Comparison of ENCODE assay signal across 17 mouse cellular contexts in genomic region chr3:41234994-41235393, GRCm38 (mm10).
A peak's percentile ranks its signal among the peaks of the same experiment; 100 is the strongest.
DNase-seq lines count a peak whose midpoint lies in the region; ATAC-seq and TF ChIP-seq lines count a peak whose summit lies in the region.
"Had no signal": no experiment of that assay in that cellular context is flagged by ENCODE, and none has a peak within 500 bp of the region (broad histone marks: within the 10 kb centered on the region; RNA-seq: fewer than 3 reads in every experiment).

No protein-coding gene starts in this region.

- no peak overlapping the region; the same call in 1 of the 2 replicates for H3K4me2 ChIP-seq in intestine, embryonic 15.5 days (replicated peaks)
- H3K4me2 ChIP-seq in intestine, postnatal 0 days (replicated peaks; ENCODE audit: low read depth), result no peak overlapping the region
- H3K4me2 ChIP-seq in heart, embryonic 12.5 days, result peak overlapping the region; percentile 32
- H3K4me2 ChIP-seq: hindbrain, embryonic 12.5 days; limb, embryonic 15.5 days; midbrain, embryonic 11.5 days; neural tube, embryonic 13.5 days had no signal

- H3K4me1 ChIP-seq in intestine, embryonic 15.5 days (replicated peaks), result no peaks in the 10 kb centered on the region
- H3K4me1 ChIP-seq in intestine, postnatal 0 days (replicated peaks; ENCODE audit: control insufficient read depth, insufficient read depth, low read length), result no peaks in the 10 kb centered on the region
- H3K4me1 ChIP-seq in MEL (ENCODE audit: control insufficient read depth in 1 of 2, insufficient read depth in 2 of 2, low read length in 2 of 2), result no peaks in the 10 kb centered on the region
- peaks cover 8% of the 10 kb centered on the region for H3K4me1 ChIP-seq in heart, embryonic 12.5 days (replicated peaks)
- H3K4me1 ChIP-seq: hindbrain, embryonic 12.5 days; limb, embryonic 15.5 days had no signal

- TF ChIP-seq CTCF in intestine, postnatal 0 days (IDR thresholded peaks at IDR 0.05; ENCODE audit: low read depth), result no peak
- TF ChIP-seq CTCF in MEL (IDR thresholded peaks at IDR 0.05 in 2 of 3, conservative IDR thresholded peaks at IDR 0.05 in 1 of 3; ENCODE audit: control insufficient read depth in 1 of 3, insufficient read depth in 1 of 3, low read depth in 2 of 3, low read length in 3 of 3, poor library complexity in 1 of 3, severe bottlenecking in 1 of 3), result no peak

- WGBS in intestine, embryonic 15.5 days, result 50% methylated on average over 9 of the region's 9 CpGs
- WGBS in intestine, postnatal 0 days, result 48% methylated on average over 9 of the region's 9 CpGs
- 36% methylated on average over 9 of the region's 9 CpGs for WGBS in heart, embryonic 12.5 days
- WGBS in macrophage (ENCODE audit: missing documents), result 20% methylated on average over 9 of the region's 9 CpGs

- no peaks in the 10 kb centered on the region for H3K79me2 ChIP-seq in MEL (ENCODE audit: control insufficient read depth, insufficient read depth, low read length, poor library complexity)
- H3K79me2 ChIP-seq in macrophage (ENCODE audit: inconsistent target), result no peaks in the 10 kb centered on the region

- H3K36me3 ChIP-seq in intestine, embryonic 15.5 days, result no peaks in the 10 kb centered on the region
- no peaks in the 10 kb centered on the region for H3K36me3 ChIP-seq in intestine, postnatal 0 days (ENCODE audit: control insufficient read depth, insufficient read depth)
- no peaks in the 10 kb centered on the region for H3K36me3 ChIP-seq in MEL (ENCODE audit: control insufficient read depth in 1 of 2, insufficient read depth in 2 of 2, low read length in 2 of 2)
- H3K36me3 ChIP-seq in heart, embryonic 12.5 days, result no peaks in the 10 kb centered on the region
- no peaks in the 10 kb centered on the region for H3K36me3 ChIP-seq in macrophage (ENCODE audit: inconsistent target)
- H3K36me3 ChIP-seq: hindbrain, embryonic 12.5 days; limb, embryonic 15.5 days; neural tube, embryonic 13.5 days had no signal

- no peaks in the 10 kb centered on the region for H3K9me3 ChIP-seq in intestine, embryonic 15.5 days
- H3K9me3 ChIP-seq in intestine, postnatal 0 days (ENCODE audit: control insufficient read depth), result no peaks in the 10 kb centered on the region
- no peaks in the 10 kb centered on the region for H3K9me3 ChIP-seq in MEL (replicated peaks; ENCODE audit: insufficient read depth, low read length)
- H3K9me3 ChIP-seq in heart, embryonic 12.5 days (replicated peaks), result no peaks in the 10 kb centered on the region
- H3K9me3 ChIP-seq: hindbrain, embryonic 12.5 days; limb, embryonic 15.5 days; neural tube, embryonic 13.5 days had no signal

- no peak overlapping the region for H3K9ac ChIP-seq in intestine, embryonic 15.5 days
- no peak overlapping the region for H3K9ac ChIP-seq in intestine, postnatal 0 days (ENCODE audit: low read depth, low read length)
- H3K9ac ChIP-seq in MEL (ENCODE audit: control insufficient read depth, low read depth, low read length, poor library complexity, severe bottlenecking), result no peak overlapping the region
- no peak overlapping the region for H3K9ac ChIP-seq in heart, embryonic 12.5 days
- H3K9ac ChIP-seq: hindbrain, embryonic 12.5 days; limb, embryonic 15.5 days; neural tube, embryonic 13.5 days had no signal

- TF ChIP-seq EP300 in MEL (IDR thresholded peaks at IDR 0.05; ENCODE audit: low read depth in 1 of 2, low read length in 2 of 2), result no peak

- no peak for DNase-seq in MEL (ENCODE audit: low read depth, low spot score)
- DNase-seq in left cerebral cortex, postnatal 10 days (ENCODE audit: extremely low spot score in 1 of 2, low spot score in 2 of 2), result no peak
- DNase-seq in ovary, postnatal 14 days (ENCODE audit: low spot score), result no peak
- DNase-seq in adrenal gland, postnatal 25 days, result no peak
- DNase-seq: cerebellum, adult 9-11 months; layer of hippocampus, adult 9-11 months; right cerebral cortex, postnatal 25 days had no signal

- no peak overlapping the region for H3K4me3 ChIP-seq in intestine, embryonic 15.5 days (replicated peaks)
- no peak overlapping the region for H3K4me3 ChIP-seq in intestine, postnatal 0 days (ENCODE audit: low read depth, low read length)
- H3K4me3 ChIP-seq in MEL (ENCODE audit: control insufficient read depth in 1 of 2, insufficient read depth in 1 of 2, low read depth in 2 of 2, low read length in 2 of 2) (no peak overlapping the region), macrophage (ENCODE audit: inconsistent target) (no peak overlapping the region)
- H3K4me3 ChIP-seq in heart, embryonic 12.5 days, result no peak overlapping the region
- H3K4me3 ChIP-seq: hindbrain, embryonic 12.5 days; limb, embryonic 15.5 days; neural tube, embryonic 13.5 days had no signal

- no peak for TF ChIP-seq POLR2A in MEL (IDR thresholded peaks at IDR 0.05; ENCODE audit: control insufficient read depth in 1 of 2, insufficient read depth in 1 of 2, low read depth in 1 of 2, low read length in 2 of 2, poor library complexity in 1 of 2)

- 0 out of 2 replicates have a peak, but pooled peaks have one; percentile 28 for ATAC-seq in intestine, embryonic 15.5 days
- ATAC-seq in intestine, postnatal 0 days, result no peak
- no peak for ATAC-seq in heart, embryonic 12.5 days (ENCODE audit: insufficient number of reproducible peaks, low FRiP score)

- H3K27me3 ChIP-seq in intestine, embryonic 15.5 days (replicated peaks), result no peaks in the 10 kb centered on the region
- H3K27me3 ChIP-seq in intestine, postnatal 0 days (replicated peaks; ENCODE audit: control insufficient read depth, insufficient read depth, low read length), result no peaks in the 10 kb centered on the region
- no peaks in the 10 kb centered on the region for H3K27me3 ChIP-seq in MEL (ENCODE audit: control insufficient read depth in 1 of 2, insufficient read depth in 2 of 2, low read length in 2 of 2)
- H3K27me3 ChIP-seq in heart, embryonic 12.5 days (replicated peaks), result no peaks in the 10 kb centered on the region
- H3K27me3 ChIP-seq: hindbrain, embryonic 12.5 days; limb, embryonic 15.5 days; neural tube, embryonic 13.5 days; Patski had no signal

- H3K27ac ChIP-seq in intestine, embryonic 15.5 days, result no peak overlapping the region
- no peak overlapping the region for H3K27ac ChIP-seq in intestine, postnatal 0 days (ENCODE audit: low read depth, low read length)
- no peak overlapping the region for H3K27ac ChIP-seq in MEL (ENCODE audit: control insufficient read depth, low read depth, low read length)
- H3K27ac ChIP-seq in heart, embryonic 12.5 days (ENCODE audit: poor library complexity, severe bottlenecking), result no peak overlapping the region
- peak overlapping the region; percentile 77 for H3K27ac ChIP-seq in macrophage
- H3K27ac ChIP-seq: hindbrain, embryonic 12.5 days; limb, embryonic 15.5 days; neural tube, embryonic 13.5 days; stomach, postnatal 0 days had no signal

- intact Hi-C loops in left cerebral cortex, postnatal 10 days (cut with DNase I), result no loop called here

- TF ChIP-seq RAD21 in MEL (IDR thresholded peaks at IDR 0.05; ENCODE audit: low read depth, low read length), result no peak

TF ChIP-seq in MEL, 35 proteins besides CTCF, POLR2A, EP300 and RAD21:
- no peak for TF ChIP-seq GABPA (IDR thresholded peaks at IDR 0.05; ENCODE audit: low read depth, low read length)
- 0 out of 2 replicates have a peak, but pooled peaks have one; percentile 8 for TF ChIP-seq NRF1 (IDR thresholded peaks at IDR 0.05; ENCODE audit: insufficient read depth, low read depth, low read length, poor library complexity, severe bottlenecking)
